Mouse (Mus musculus) liver, embryonic 14.5 days (tissue): ENCODE results near the gene Tmem56.

Experiments
- CTCF ChIP-seq: IDR thresholded peaks from 2 replicates; pipeline ENCODE4 v1.5.1; 2016; ENCODE audit warnings: antibody characterized with exemption, low read depth, control low read depth
- EP300 ChIP-seq: IDR thresholded peaks from 2 replicates; pipeline ENCODE4 v1.6.1; 2016; ENCODE audit warnings: antibody characterized with exemption, low read depth

GRCm38 (mm10) chr3:121307532-121308234 lies 24.8 kb upstream of the Tmem56 start:
- TF ChIP-seq CTCF: peak; percentile 99
- no peak for TF ChIP-seq EP300
